Mouse (Mus musculus) megakaryocyte, adult 5-6 weeks (primary cell): ENCODE data around the gene C1s1. TPM values are rescaled to one million over a fixed set of nuclear protein-coding genes. Genes with fewer than 3 reads are reported as not detected.

Source experiments
- total RNA-seq, 2 experiments: library from RNA; stranded (forward) in 1 of 2; stranded (reverse) in 1 of 2; fragments of 153-499, 151-499 nt in 1 of 2; fragments of 221-1000, 200-1000 nt in 1 of 2; gene quantifications; 2 replicates each; pipeline versions ENCODE4 v1.2.3 to v1.2.4; 2015 to 2017

Gene C1s1
- total RNA-seq, 2 experiments from 2014 or later: 1.0 TPM; not detected in 1

Other genes starting within 250 kb of the C1s1 start
- gene Cd163, start 237.7 kb downstream of the C1s1 start, total RNA-seq (2015): 2.2 TPM in 2 replicates
- gene Cd163, start 237.7 kb downstream of the C1s1 start, total RNA-seq (2017): 3.7 and 4.0 TPM in 2 replicates
- gene Pex5, start 127.3 kb downstream of the C1s1 start, total RNA-seq (2015): 16.1 and 16.8 TPM in 2 replicates
- gene Pex5, start 127.3 kb downstream of the C1s1 start, total RNA-seq (2017): 17.7 and 18.4 TPM in 2 replicates
- 0.11 and 1.2 TPM in 2 replicates for gene Clstn3, start 77.6 kb downstream of the C1s1 start, total RNA-seq (2015)
- gene Clstn3, start 77.6 kb downstream of the C1s1 start, total RNA-seq (2017): 0.51 and 0.73 TPM in 2 replicates
- 9.2 and 11.8 TPM in 2 replicates for gene C1rl, start 49.2 kb downstream of the C1s1 start, total RNA-seq (2015)
- 15.1 and 15.9 TPM in 2 replicates for gene C1rl, start 49.2 kb downstream of the C1s1 start, total RNA-seq (2017)
- 4.7 and 4.8 TPM in 2 replicates for gene C1ra, start 30.0 kb downstream of the C1s1 start, total RNA-seq (2015)
- gene C1ra, start 30.0 kb downstream of the C1s1 start, total RNA-seq (2017): 3.4 and 3.8 TPM in 2 replicates
- not detected in 2 replicates for gene C1rb, start 27.9 kb upstream of the C1s1 start, total RNA-seq (2015)
- gene C1rb, start 27.9 kb upstream of the C1s1 start, total RNA-seq (2017): not detected in 2 replicates
- gene C1s2, start 93.7 kb upstream of the C1s1 start, total RNA-seq (2015): not detected in 2 replicates
- gene C1s2, start 93.7 kb upstream of the C1s1 start, total RNA-seq (2017): 0.16 TPM in 1 of 2 replicates, not detected in the other
- 32.8 and 48.3 TPM in 2 replicates for gene Lpcat3, start 120.7 kb upstream of the C1s1 start, total RNA-seq (2015)
- gene Lpcat3, start 120.7 kb upstream of the C1s1 start, total RNA-seq (2017): 22.4 and 24.8 TPM in 2 replicates
- 144 and 179 TPM in 2 replicates for gene Emg1, start 169.8 kb upstream of the C1s1 start, total RNA-seq (2015)
- 170 and 206 TPM in 2 replicates for gene Emg1, start 169.8 kb upstream of the C1s1 start, total RNA-seq (2017)
- gene Phb2, start 170.0 kb upstream of the C1s1 start, total RNA-seq (2015): 99.5 and 115 TPM in 2 replicates
- gene Phb2, start 170.0 kb upstream of the C1s1 start, total RNA-seq (2017): 152 and 160 TPM in 2 replicates
- 308 and 336 TPM in 2 replicates for gene Ptpn6, start 196.4 kb upstream of the C1s1 start, total RNA-seq (2015)
- 1,009 and 1,024 TPM in 2 replicates for gene Ptpn6, start 196.4 kb upstream of the C1s1 start, total RNA-seq (2017)
- 177 and 203 TPM in 2 replicates for gene Grcc10, start 199.0 kb upstream of the C1s1 start, total RNA-seq (2015)
- 121 and 136 TPM in 2 replicates for gene Grcc10, start 199.0 kb upstream of the C1s1 start, total RNA-seq (2017)
- not detected in 2 replicates for gene Gm45234, start 213.7 kb upstream of the C1s1 start, total RNA-seq (2015)
- not detected in 2 replicates for gene Gm45234, start 213.7 kb upstream of the C1s1 start, total RNA-seq (2017)
- gene Atn1, start 214.2 kb upstream of the C1s1 start, total RNA-seq (2015): 25.7 and 29.8 TPM in 2 replicates
- gene Atn1, start 214.2 kb upstream of the C1s1 start, total RNA-seq (2017): 3.0 and 10.9 TPM in 2 replicates
- not detected in 2 replicates for gene Eno2, start 227.3 kb upstream of the C1s1 start, total RNA-seq (2015)
- not detected in 2 replicates for gene Eno2, start 227.3 kb upstream of the C1s1 start, total RNA-seq (2017)
- not detected in 2 replicates for gene Lrrc23, start 237.4 kb upstream of the C1s1 start, total RNA-seq (2015)
- gene Lrrc23, start 237.4 kb upstream of the C1s1 start, total RNA-seq (2017): 0.26 and 3.9 TPM in 2 replicates